Mouse (Mus musculus) cerebellum, postnatal 4 days (tissue): Measurements from ENCODE around the gene Arhgap9.
"Not testable (repeated sequence)": the region's sequence is repeated elsewhere in the genome, so short reads cannot be mapped to it uniquely, and the experiment has no call there.

Experiments
- DNase-seq, 2 experiments: peaks; one replicate each; pipeline ENCODE4 v3.0.0; 2022; ENCODE audit warnings: low spot score in 2 of 2, mixed read lengths in 1 of 2

Gene Arhgap9

GRCm38 (mm10) chr10:127291881-127292638 lies 29.7 kb upstream of the Arhgap9 start:
- DNase-seq = no peak

- no peak for DNase-seq
These were observed 28.7 kb upstream of the Arhgap9 start for GRCm38 (mm10) chr10:127292987-127293538.

GRCm38 (mm10) chr10:127293590-127294113 lies 28.1 kb upstream of the Arhgap9 start:
- DNase-seq = no peak

- no peak for DNase-seq
These were observed 26.8 kb upstream of the Arhgap9 start for GRCm38 (mm10) chr10:127294895-127295510.

- DNase-seq = no peak
These were observed 25.6 kb upstream of the Arhgap9 start for GRCm38 (mm10) chr10:127295986-127296794.

GRCm38 (mm10) chr10:127297015-127297871 lies 24.5 kb upstream of the Arhgap9 start:
- DNase-seq = no peak

GRCm38 (mm10) chr10:127300361-127300760 lies 21.4 kb upstream of the Arhgap9 start:
- DNase-seq = no peak

GRCm38 (mm10) chr10:127303136-127303535 lies 18.6 kb upstream of the Arhgap9 start:
- DNase-seq = no peak

GRCm38 (mm10) chr10:127309167-127309566 lies 12.6 kb upstream of the Arhgap9 start:
- not testable (repeated sequence) for DNase-seq

- no peak for DNase-seq
These were observed 11.0 kb upstream of the Arhgap9 start for GRCm38 (mm10) chr10:127310523-127311475.

- DNase-seq = peak; percentile 78 to 85
These were observed 10.0 kb upstream of the Arhgap9 start, which contains the start of gene Mars for GRCm38 (mm10) chr10:127311476-127312355. TSS of gene Mars (minus strand) at chr10:127311786.

- peak; percentile 73 to 84 for DNase-seq
These were observed 9.4 kb upstream of the Arhgap9 start for GRCm38 (mm10) chr10:127312356-127312676.

- DNase-seq = no peak
These were observed 8.9 kb upstream of the Arhgap9 start for GRCm38 (mm10) chr10:127312858-127313257.

GRCm38 (mm10) chr10:127313516-127313915 lies 8.2 kb upstream of the Arhgap9 start:
- DNase-seq = not testable (repeated sequence)

- DNase-seq = not testable (repeated sequence)
These were observed 6.8 kb upstream of the Arhgap9 start for GRCm38 (mm10) chr10:127314950-127315349.

GRCm38 (mm10) chr10:127317277-127317676 lies 4.5 kb upstream of the Arhgap9 start:
- no peak for DNase-seq

- no peak for DNase-seq
These were observed 3.8 kb upstream of the Arhgap9 start for GRCm38 (mm10) chr10:127318009-127318408.

- no peak for DNase-seq
These were observed 1.8 kb upstream of the Arhgap9 start for GRCm38 (mm10) chr10:127319969-127320368.

GRCm38 (mm10) chr10:127322178-127322577 lies 414 bp downstream of the Arhgap9 start:
- no peak for DNase-seq
